Mouse (Mus musculus) monocyte, adult 5-6 weeks (primary cell): ENCODE results near the gene Fads2. TPM values are rescaled to one million over a fixed set of nuclear protein-coding genes. Genes with fewer than 3 reads are reported as not detected.

Experiments
- ATAC-seq: fragments of 153-309, 156-312 bp; replicated peaks from 2 replicates; pipeline ENCODE4 v1.8.0; 2017; ENCODE audit warnings: mild to moderate bottlenecking; ENCODE audit not compliant: low TSS enrichment, insufficient number of reproducible peaks, severe bottlenecking, poor library complexity, low FRiP score
- total RNA-seq: library from RNA; stranded (forward); fragments of 200-1000, 200-491, 200-594 nt; gene quantifications from 3 replicates; pipeline ENCODE4 v1.2.3, GENCODE M21; 2017

Fads2 gene
- total RNA-seq, 1 experiment from 2014 or later: 0.57 TPM

DNA sequence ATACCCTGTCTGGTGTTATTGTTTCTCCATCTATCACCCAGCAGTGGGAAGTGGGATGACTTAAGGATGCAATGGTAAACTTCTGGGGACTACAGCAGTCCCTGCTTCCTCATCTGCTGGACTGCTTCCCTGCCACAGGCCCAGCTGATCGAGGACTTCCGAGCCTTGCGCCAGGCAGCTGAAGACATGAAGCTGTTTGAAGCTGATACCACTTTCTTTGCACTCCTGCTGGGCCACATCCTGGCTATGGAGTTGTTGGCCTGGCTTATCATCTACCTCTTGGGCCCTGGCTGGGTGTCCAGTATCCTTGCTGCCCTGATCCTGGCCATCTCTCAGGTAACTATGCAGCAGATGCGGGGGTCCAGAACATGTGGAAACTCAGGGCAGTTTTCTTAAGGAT, 48.8 kb downstream of the Fads2 start:
- ATAC-seq: no peak

DNA sequence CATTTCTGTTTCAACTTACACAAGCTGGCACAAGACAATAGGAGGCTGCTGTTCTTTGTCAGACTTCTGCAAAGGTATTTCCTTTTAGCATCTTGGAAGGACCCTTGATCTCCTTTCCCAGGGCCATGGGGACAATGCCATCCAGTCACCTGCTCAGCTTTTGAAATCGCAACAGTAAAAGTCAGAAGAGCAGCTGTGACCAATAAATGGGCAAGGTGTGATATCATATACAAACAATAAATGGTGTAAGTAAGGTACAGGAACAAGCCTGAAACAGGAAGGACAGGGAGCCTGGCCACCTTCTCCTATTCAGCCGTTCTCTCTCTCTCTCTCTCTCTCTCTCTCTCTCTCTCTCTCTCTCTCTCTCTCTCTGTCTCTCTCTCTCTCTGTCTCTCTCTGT, 51.1 kb downstream of the Fads2 start:
- no peak for ATAC-seq

DNA sequence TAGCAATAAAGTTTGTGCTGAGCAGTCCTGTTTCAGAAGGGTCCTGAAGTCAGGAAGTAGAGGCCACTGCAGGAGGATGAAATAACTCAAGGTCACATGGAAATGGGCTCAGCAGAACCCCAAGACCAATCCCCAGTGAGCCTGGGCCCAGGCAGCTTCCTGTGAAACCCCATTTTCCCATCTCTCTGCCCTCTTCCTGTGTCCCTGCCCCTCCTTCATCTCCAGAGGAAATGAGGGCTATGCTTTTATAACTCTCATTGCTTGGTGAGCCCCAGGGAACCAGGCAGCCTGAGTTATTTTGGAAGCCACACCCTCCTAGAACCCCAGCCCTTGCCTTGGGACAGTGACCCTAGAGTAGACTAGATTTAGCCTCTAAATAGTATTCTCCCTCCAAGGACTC, 52.0 kb downstream of the Fads2 start:
- no peak for ATAC-seq

DNA sequence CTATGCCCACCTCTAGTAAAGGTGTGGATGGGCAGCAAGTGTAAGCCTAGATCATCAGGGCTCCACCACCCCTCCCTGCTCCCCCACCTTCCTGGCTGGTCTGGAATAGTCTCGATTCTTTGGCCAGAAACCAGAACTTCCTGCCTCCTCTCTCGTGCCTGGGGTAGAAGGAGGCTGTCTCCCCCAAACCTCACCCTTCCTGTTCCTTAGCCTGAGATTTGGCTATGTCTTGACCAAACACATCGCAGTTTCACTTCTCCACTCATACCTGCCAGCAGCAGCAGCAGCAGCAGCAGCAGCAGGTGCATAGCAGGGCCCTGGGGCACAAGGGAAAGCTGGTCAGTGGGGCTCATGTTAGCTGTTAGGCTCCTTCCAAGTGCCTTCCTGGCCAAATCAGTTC, 54.6 kb downstream of the Fads2 start:
- no peak for ATAC-seq

DNA sequence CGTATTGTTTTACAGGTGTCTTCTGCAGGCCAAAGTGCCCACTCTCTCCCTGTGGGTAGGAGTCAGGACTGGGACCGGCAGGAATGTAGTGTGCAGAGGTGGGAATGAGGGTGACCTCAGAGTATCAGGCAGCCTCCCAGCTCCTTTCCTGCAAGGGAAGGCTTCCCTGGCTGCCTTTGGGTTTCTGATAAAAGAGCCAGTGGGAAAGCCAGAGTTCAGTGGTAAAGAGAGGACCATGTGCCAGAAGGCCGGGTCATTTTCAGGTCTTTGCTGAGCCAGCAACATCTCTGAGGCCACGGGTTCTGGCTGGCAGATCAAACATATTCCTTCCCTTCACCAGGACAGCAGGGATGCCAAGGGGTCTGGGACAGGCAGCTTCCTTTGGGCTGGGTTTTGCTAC, 55.2 kb downstream of the Fads2 start:
- ATAC-seq: no peak

DNA sequence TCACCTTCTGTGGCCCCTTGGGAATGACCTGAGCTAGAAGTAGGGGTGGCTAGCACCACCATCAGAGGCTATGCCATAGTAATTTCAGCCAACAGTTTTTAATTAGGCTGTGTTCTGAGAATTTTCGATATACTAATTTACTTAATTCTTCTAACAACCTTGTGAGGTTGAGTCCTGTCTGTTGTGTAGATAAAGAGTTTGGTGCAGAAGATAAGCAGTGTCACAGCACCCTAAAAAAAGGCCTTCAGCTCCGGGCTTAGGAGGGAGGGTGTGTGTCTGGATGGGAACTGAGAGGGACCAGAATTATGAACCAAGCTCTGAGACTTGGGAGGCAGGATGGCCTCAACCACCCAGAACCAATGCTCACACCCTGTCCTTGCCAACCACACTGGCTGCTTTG, 55.8 kb downstream of the Fads2 start:
- ATAC-seq: no peak

DNA sequence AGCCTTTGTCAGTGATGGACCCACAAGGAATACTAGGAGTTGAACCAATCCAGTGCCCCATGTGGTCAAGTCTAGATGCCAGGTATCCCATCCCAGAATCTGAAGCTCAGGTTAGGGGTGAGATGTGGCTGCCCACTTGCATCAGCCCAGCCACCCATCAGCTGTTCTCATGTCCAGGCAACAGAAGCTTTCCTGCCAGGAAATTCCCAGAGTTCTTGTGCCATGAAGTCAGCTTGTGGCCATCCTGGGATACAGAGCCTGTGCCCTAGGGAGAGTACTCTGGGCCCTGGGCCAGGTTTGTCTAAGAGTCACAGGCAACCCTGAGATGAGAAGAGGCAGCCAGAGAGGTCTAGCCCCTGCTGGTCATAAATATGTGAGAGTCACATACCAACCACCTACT, 57.9 kb downstream of the Fads2 start:
- ATAC-seq: no peak

DNA sequence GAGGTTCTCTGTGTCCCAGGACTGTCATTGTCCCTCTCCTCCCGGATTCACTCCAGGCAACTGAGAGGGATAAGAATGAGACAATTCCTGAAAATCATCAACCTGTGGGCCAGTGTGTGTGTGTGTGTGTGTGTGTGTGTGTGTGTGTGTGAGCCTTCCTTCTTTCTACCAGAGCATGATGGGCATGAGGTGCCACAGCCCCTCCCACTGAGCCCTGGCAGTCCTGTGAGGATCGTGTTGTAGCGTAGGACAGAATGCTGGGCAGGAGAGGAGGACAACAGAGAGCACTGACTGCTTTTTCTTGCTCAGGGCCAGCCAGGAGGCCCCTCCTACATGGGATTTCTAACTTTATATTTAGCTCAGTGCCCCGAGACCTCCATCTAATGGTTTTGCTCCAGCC, 58.7 kb downstream of the Fads2 start:
- ATAC-seq: no peak

DNA sequence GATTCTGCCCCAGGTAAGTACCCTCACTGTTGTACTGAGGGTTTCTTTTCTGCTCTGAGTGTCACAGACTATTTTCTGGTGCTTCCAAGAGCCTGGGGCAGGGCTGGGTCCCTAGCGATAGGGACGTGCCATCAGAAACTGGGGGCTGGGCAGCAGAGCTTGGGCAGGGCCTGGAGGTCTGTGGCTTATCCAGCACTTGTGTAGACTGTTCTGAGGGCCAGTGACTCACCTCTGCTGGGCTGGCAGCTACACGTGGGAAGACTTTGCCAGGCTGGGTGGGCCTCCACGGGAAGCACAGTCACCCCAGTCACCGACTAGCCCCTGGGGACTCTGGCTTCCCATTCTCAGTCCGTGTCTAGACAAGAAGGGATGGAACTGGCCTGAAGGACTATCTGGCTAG, 59.3 kb downstream of the Fads2 start:
- no peak for ATAC-seq

DNA sequence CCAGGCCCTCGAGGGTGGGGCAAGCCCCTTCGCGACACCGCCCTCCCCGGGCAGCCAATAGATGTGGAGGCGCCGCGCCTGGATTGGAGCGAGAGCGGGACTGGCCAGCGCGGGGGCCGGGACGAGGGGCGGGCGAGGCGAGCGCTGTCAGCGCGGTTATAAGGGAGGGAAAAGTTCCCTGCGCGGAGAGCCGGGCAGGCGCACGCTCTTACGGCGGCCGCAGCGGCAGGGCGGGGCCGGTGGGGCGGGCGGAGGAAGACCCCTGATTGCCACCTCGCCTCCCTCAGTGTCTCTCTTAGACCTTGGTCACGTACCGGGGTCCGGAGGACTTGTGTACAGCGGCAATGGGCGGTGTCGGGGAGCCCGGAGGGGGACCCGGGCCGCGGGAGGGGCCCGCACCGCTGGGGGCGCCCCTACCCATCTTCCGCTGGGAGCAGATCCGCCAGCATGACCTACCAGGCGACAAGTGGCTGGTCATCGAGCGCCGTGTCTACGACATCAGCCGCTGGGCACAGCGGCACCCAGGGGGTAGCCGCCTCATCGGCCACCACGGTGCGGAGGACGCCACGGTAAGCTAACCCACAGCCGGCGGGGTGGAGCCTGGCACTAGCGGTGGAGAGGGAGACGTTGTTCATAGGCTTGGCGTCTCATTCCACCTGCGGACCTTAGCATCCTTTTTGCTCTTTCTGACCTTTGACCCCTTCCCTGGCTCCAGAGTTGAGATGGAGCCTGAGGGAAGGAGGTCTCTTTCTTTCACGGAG, 60.0 kb downstream of the Fads2 start, which contains the start of gene Fads3:
TSS of gene Fads3 (plus strand) at position 182 of the 761 bp plus-strand sequence.
- ATAC-seq: 0 out of 2 replicates have a peak, but pooled peaks have one; percentile 31

DNA sequence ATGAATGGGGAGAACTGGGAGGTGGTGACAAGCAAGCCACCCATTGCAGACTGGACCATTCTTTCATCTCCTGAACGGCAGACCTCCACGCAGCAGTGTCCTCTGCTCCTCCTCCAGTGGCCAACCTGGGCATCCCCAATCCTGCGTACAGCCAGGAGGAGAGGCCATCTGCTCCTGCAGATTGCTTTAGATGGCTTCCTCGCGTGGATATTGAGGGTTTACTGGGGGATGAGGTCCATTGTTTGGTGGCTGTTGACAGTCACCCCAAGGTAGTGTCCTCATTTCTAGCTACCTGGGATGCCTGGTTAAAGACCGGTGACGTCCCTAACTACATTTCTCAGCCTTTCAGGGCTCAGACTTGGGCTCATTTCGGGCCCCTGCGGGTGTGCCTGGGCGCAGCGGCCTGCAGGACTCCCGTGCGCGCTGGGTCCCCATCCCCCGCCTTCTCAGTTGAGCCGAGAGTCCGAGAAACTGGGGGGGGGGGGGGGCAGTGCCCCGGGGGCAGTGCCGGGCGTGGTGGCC, 60.6 kb downstream of the Fads2 start:
- ATAC-seq: no peak

DNA sequence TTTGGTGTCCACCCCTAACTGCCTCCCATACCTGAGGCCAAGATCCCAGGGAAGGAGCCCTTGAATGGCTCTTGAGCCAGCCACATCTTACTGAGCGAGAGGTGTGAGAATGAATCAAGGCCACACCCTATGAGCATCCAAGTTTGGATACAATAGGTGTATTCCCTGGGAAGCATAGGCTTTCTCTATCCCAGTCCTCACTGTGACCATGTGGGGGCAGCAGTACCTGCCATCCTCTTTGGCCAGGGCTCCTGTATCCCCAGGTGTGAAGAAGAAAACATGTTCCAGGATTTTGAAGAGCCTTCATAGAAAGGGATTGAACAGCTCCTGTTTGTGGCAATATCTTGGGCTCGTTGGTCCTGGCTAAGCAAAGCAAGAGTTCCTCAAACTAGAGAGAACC, 61.9 kb downstream of the Fads2 start:
- ATAC-seq: no peak

DNA sequence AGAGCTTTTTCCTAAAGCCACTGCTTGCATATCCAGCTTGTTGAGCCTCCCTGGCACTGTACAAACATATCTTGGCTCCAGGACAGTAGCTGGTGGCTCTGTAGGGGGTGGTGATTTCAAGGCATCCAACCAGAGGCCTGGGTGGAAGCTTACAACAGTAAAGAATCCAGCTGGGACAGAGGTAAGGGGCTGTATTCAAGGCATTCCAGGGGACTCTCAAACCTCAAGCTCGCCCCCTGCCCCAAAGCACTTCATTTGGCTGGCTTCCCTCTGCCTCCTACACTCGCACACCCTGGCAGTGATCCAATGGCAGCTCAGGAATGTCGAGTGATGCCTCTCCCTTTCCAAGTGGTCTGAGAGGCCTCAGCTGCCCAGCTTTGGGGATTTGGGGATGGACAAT, 62.6 kb downstream of the Fads2 start:
- ATAC-seq: no peak

DNA sequence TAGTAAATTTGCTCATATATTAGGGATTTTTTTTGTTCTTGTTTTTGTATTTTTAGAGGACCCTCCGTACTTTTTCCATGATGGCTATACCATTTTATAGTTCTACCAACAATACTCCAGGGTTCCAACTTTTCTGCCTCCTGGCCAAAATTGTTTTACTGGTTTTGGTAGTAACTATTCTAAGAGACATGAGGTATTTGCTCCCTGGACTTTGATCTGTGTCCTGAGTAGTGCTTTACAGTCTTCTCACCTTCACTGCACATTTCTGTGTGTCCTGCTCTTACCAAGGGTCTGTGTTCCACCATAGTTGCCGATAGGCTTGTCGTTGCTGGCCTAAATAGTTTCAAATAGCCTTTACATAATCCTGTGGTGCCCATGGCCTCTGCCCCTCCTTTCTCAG, 63.2 kb downstream of the Fads2 start:
- ATAC-seq: no peak

DNA sequence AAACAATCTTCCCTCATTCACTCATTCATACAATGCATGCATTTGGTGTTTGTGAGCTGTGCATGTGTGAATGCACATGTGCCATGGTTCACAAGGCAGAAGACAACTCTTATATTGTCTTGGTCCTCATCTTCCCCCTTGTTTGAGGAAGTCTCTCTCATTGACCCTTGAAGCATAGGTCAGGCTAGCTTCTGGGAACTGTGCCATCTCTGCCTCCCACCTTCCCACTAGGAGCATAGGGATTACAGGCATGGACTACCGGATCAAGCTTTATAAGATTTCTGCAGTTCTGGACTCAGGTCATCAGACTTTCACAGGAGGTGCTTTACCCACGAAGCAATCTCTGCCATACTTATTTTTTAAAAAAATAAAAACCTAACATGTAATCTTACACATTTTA, 64.0 kb downstream of the Fads2 start:
- no peak for ATAC-seq

DNA sequence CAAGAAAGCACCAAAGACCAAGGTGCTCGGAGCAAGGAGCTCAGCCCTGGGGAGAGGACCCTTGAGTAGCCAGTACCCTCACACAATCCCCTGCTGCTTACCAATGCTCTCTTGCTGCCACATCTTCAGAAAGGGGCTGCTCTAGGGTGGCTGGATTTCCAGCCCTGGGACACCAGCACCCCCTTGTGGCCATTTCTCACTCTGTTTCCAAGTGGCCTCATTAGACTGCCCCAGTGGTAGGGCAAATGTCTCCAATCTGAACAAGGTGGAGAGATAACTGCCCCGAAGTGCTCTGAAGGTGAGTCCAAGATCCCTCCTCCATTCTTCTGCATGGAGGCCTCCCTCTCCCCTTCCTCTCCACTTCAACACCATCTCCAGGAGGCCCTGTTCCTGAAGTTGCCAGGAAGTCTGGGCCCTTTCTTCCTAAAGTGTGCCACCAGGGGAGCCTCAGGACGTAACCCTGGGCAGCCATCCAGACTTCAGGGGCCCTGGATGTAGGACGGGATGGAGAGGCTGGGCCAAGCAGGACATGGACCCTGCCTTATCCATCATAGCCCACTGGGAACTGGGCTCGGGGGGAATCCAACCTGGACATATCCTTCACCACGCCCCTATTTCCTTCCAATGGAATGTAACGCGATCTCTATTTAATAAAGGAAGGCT, 66.6 kb downstream of the Fads2 start:
- ATAC-seq: peak; percentile 58

DNA sequence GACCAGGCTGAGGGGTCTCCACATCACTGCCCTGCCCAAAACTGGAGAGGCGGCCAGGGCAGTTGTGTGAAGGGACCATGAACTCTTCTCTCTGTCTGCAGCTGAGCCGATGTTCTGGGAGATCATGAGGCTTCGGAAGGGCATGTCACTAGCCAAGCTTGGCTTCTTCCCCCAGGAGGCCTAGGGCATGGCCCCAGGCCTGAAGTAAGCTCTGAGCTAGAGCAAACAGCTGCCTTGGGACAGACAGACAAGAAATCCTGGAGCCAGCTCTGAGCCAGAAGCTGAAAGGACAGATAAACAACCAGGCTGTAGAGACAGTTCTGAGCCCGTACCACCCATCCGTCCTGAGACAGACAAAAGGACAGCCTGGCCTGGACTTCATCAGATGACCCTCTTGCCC, 67.2 kb downstream of the Fads2 start:
- ATAC-seq: no peak

DNA sequence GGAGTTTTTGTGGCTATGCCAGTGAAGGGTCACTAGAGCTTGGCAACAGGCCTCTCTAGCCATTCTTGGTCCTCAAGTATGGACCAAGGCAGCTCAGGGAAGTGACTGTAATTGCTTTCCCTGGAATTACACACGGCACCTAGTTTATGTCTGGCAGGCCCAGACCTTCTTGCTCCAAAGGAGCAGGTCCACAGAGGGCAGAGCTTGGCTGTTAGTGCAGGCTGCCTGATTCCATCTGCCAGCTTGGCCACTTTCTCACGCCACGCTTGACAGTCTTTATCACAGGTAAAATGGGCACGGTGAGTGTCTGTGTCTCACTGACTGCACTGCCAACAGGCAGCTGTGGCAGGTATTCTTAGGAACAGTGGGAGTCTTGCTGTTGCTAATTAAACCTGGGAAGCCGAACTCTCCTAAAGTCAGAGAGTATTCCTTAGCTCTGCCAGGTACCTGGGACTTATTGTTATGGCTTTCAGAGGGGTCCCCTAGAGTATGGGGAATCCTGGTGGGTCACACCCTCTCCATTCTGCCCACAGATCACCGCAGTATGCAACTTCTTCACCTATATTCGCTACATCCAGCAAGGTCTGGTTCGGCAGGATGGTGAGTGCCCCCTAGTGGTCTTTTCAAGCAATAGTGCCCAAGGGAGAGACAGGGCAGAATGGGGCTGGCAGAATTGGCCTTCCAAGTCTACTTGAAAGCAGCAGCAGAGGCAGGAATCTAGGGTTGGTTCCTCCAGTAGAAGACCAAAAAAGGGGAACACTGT, 68.2 kb downstream of the Fads2 start:
- ATAC-seq: peak; percentile 59; the same call in 1 of the 2 replicates

DNA sequence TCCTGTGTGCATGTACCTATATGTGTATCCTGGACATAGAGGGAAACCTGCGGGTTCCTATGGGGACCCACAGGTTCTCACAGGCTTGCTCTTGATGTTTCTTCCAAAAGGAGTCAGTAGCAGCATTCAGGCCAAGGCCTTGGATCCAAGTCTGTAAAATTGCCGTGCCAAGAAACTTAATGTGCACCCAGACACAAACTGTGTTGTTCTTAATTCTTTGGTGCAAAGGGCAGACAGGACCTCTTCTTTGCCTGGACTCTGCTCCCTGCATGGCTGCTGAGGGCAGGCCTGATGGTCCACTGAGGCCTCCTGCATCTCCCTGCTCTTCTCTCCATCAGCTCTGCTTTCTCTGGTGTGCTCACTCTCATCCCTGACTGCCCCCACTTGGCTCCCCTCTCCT, 71.8 kb downstream of the Fads2 start:
- ATAC-seq: no peak
